Mouse (Mus musculus) spleen, adult 2 months (tissue): Measurements from ENCODE around the gene Bpifb5. TPM values are rescaled to one million over a fixed set of nuclear protein-coding genes. Genes with fewer than 3 reads are reported as not detected.

Experiments used
- DNase-seq, 2 experiments: peaks; one replicate each; pipeline versions ENCODE4 v3.0.0 to v3.0.0-alpha.2; 2012 to 2021; ENCODE audit warnings: low spot score in 2 of 2, low read depth in 1 of 2
- H3K27ac ChIP-seq: fragments of 200-500 bp; 2 replicates; pipeline ENCODE4 v1.5.1; 2012; ENCODE audit warnings: low read length, inconsistent platforms; ENCODE audit not compliant: insufficient read depth
- H3K27me3 ChIP-seq: fragments of 200-500 bp; 2 replicates; pipeline ENCODE4 v1.6.1; 2012; ENCODE audit warnings: mild to moderate bottlenecking, moderate library complexity, low read length, inconsistent platforms; ENCODE audit not compliant: control insufficient read depth, insufficient read depth
- H3K36me3 ChIP-seq: fragments of 200-500 bp; 2 replicates; pipeline ENCODE4 v1.6.1; 2012; ENCODE audit warnings: mild to moderate bottlenecking, low read length, inconsistent platforms; ENCODE audit not compliant: control insufficient read depth, insufficient read depth
- H3K4me1 ChIP-seq: fragments of 200-500 bp; 2 replicates; pipeline ENCODE4 v1.6.1; 2011; ENCODE audit warnings: inconsistent platforms; ENCODE audit not compliant: control insufficient read depth, insufficient read depth, insufficient read length
- H3K4me3 ChIP-seq: fragments of 200-500 bp; 2 replicates; pipeline ENCODE4 v1.5.1; 2011; ENCODE audit warnings: mild to moderate bottlenecking, inconsistent platforms; ENCODE audit not compliant: insufficient read depth, insufficient read length; ENCODE audit errors: extremely low read depth
- CTCF ChIP-seq: fragments of 200-500 bp; IDR thresholded peaks from 2 replicates; pipeline ENCODE4 v1.5.1; 2011; ENCODE audit warnings: mild to moderate bottlenecking, inconsistent platforms; ENCODE audit not compliant: insufficient read depth, insufficient read length, insufficient replicate concordance; ENCODE audit errors: extremely low read depth
- POLR2A ChIP-seq: fragments of 200-500 bp; IDR thresholded peaks from 2 replicates; pipeline ENCODE4 v1.6.1; 2011; ENCODE audit warnings: low read depth, low read length, inconsistent platforms
- WGBS: fragments of 180-500 bp; shearing (Covaris S2); methylation state at CpG from one replicate; pipeline ENCODE4 v1.1.7; 2018; 5-methylcytosine and 5-hydroxymethylcytosine counted together
- polyA plus RNA-seq: library from polyadenylated mRNA; depleted of rRNA; stranded (reverse); fragments of >200 nt; gene quantifications from 2 replicates; pipeline ENCODE4 v1.2.3, GENCODE M21; 2012

Gene Bpifb5
- polyA plus RNA-seq, 1 experiment, result 0.06 TPM

DNA sequence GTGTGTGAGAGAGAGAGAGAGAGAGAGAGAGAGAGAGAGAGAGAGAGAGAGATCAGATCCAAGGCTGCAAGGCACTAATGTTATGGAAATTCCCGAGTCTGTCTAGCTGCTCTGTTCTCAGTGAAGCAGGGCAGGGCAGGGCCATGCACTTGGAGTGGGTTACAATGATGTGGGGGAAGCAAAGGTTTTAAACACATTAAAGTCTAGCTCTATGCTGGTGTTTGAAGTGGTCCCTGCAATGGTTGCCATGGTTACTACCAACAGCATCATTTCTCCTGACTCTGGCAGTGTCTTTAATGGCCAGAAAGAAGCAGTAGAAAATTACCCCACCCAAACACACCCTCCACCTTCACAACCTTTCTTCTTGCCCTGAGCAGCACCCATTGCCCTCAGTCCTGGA lies 12.4 kb upstream of the Bpifb5 start:
- 56% methylated on average over 1 of the region's 1 CpGs for WGBS
- Histone ChIP-seq H3K4me1 (no peaks in the 10 kb centered on the region), H3K4me3 (no peak overlapping the region), H3K27me3 (no peaks in the 10 kb centered on the region), H3K27ac (no peak overlapping the region), H3K36me3 (no peaks in the 10 kb centered on the region)
- TF ChIP-seq CTCF (no peak), POLR2A (no peak)
- no peak for DNase-seq

DNA sequence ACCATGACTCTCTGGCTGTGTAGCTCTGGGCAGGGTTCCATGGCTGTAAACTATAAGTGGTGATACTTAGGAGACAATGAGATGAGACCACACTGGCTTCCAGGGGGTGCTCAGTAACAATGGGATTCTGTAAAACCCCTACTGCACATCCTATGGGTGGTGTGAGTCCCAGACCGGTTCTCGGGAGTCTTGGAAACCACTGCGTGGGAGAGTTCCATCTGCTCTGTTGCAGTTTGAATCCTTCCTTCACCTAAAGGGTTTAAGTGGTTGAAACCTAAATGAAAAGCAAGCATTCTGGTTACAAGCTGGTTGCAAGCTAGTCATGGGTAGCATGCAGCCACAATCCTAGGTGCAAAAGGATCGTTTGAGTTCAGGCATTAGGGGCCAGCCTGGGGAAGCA lies 11.7 kb upstream of the Bpifb5 start:
- no peak for DNase-seq
- no peaks in the 10 kb centered on the region for H3K36me3 ChIP-seq
- H3K27me3 ChIP-seq, result no peaks in the 10 kb centered on the region
- no peaks in the 10 kb centered on the region for H3K4me1 ChIP-seq
- WGBS, result 85% methylated on average over 4 of the region's 4 CpGs
- no peak for TF ChIP-seq POLR2A
- H3K27ac ChIP-seq, result no peak overlapping the region
- no peak overlapping the region for H3K4me3 ChIP-seq

DNA sequence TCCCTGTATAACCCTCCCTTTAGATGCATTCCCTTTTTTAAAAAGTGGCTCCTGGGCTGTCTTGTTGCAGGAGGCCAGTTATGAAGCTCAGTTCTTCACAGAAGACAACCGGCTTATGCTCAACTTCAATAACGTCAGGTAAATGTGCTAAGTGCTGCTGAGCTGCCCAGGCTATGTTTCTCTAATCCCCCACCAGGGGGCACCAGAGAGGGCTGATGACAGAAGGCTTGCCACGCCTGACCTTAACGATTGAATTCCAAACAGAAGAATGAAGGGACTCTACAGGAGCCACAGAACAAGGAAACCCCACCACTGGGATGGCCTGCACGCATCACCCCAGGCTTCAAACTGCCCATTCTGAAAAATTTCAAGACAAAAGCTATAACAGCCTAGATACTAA lies 8.4 kb upstream of the Bpifb5 start:
- no peaks in the 10 kb centered on the region for H3K27me3 ChIP-seq
- peak; percentile 66; the same call in 1 of the 2 replicates for TF ChIP-seq CTCF
- TF ChIP-seq POLR2A, result no peak
- H3K36me3 ChIP-seq, result no peaks in the 10 kb centered on the region
- DNase-seq, result peak; percentile 2 to 40
- WGBS, result 8% methylated on average over 5 of the region's 5 CpGs
- no peak overlapping the region for H3K27ac ChIP-seq
- no peaks in the 10 kb centered on the region for H3K4me1 ChIP-seq
- no peak overlapping the region for H3K4me3 ChIP-seq

DNA sequence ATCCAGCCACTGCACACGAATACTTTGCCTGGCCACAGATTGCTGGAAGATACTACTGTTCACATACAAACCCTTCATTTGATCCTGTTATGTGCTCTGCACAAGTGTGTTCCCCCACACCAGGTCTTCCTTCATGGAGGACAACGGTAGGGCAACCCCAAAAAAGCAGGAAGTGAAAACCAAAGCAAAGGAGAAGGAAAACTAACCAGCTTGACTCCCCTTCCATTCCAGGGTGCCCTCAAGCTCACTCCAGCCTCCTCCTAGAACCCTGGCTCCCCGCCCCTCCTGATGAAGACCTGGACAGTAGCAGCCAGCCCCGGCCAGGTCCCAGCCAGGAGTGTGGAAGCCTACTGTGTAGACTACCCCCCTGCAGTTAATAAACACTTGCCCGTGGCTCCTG lies 3.6 kb upstream of the Bpifb5 start:
- no peak overlapping the region for H3K27ac ChIP-seq
- 61% methylated on average over 5 of the region's 5 CpGs for whole genome bisulfite sequencing
- no peaks in the 10 kb centered on the region for H3K27me3 ChIP-seq
- no peak for DNase-seq
- no peak for TF ChIP-seq CTCF
- no peak for TF ChIP-seq POLR2A
- H3K4me1 ChIP-seq, result no peaks in the 10 kb centered on the region
- no peaks in the 10 kb centered on the region for H3K36me3 ChIP-seq
- no peak overlapping the region for H3K4me3 ChIP-seq

DNA sequence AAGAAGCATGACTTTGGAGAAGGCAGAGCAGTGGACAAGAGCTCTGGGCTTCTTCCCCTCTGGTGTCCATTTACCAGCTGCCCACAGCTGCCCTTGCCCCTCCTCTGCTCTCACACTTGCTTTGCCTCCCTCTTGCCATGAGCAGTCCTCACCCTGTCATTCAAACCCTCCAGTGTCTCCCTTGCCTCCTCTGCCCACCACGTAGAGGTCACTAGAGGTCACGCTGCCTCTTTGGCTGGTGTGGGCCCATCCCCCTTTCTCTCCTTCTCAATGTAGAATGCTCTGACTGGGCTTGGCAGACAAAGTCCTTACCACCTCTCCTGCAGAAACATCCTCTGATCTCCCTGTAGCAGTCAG lies 353 bp downstream of the Bpifb5 start:
- Histone ChIP-seq H3K4me1 (no peaks in the 10 kb centered on the region), H3K4me3 (no peak overlapping the region), H3K36me3 (no peaks in the 10 kb centered on the region), H3K27ac (no peak overlapping the region), H3K27me3 (no peaks in the 10 kb centered on the region)
- 75% methylated on average over 2 of the region's 2 CpGs for WGBS
- TF ChIP-seq POLR2A (no peak), CTCF (no peak)
- no peak for DNase-seq

DNA sequence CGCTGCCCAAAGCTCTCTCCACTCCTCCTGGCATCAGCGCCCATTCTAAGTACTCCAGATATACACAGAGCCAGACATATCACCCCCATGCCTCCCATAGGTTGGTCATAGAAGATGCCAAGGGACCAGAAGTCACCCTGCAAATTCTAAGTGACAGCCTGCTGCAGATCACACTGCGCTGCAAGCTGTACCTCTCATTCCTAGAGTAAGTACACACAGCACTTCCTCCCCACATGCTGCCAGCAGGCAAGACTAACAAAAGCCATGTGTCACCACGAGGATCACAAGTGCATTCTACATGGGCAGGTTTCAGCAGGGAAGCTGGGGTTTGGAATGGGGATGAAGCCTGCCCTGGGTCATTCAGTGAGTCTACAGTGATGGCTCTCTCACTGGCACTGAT lies 3.4 kb downstream of the Bpifb5 start:
- DNase-seq, result no peak
- no peaks in the 10 kb centered on the region for H3K4me1 ChIP-seq
- no peaks in the 10 kb centered on the region for H3K36me3 ChIP-seq
- TF ChIP-seq CTCF, result no peak
- no peak for TF ChIP-seq POLR2A
- no peak overlapping the region for H3K27ac ChIP-seq
- H3K4me3 ChIP-seq, result no peak overlapping the region
- 71% methylated on average over 4 of the region's 4 CpGs for WGBS
- H3K27me3 ChIP-seq, result no peaks in the 10 kb centered on the region

DNA sequence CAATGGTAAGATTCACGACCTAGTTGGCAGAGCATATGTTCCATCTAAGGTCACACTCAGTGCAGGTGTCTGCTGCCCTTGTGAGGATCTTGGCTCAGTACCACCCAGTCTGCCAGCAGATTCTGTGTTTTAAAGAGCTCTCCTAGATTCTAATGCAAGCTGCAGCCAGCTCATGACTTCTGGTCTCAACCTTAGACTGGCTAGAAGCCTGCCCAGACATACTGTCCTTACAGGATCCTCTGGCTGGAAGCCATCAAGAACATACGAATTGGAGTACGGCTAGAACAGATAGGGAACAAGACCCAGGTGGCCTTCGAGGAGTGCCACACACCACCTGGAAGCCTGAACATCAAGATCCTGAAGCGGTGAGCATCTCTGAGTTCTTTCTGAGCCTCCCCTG lies 4.3 kb downstream of the Bpifb5 start:
- 94% methylated on average over 5 of the region's 5 CpGs for WGBS
- Histone ChIP-seq H3K4me3 (no peak overlapping the region), H3K36me3 (no peaks in the 10 kb centered on the region), H3K27me3 (no peaks in the 10 kb centered on the region), H3K4me1 (no peaks in the 10 kb centered on the region), H3K27ac (no peak overlapping the region)
- TF ChIP-seq CTCF, result no peak
- TF ChIP-seq POLR2A, result no peak
- DNase-seq, result no peak

DNA sequence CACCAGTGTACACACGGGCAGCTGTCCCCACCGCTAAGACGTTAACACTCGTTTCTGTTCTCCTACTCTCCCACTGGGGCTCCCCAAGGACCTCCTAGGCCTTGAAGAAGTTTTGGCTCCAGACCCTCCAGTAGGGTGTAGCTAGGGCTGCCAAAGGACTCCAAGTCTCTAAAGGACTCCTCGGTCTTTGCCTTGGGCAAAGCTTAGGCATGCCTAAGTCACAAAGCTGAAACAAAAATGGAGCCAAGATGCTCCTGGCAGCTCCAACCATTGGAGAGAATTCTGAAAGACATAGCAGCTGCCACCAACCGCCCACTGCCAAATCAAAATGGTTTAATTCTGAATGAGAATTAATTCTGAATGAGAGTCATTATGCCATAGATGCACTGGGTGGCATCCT lies 9.9 kb downstream of the Bpifb5 start:
- H3K27me3 ChIP-seq, result no peaks in the 10 kb centered on the region
- no peak for DNase-seq
- WGBS, result 94% methylated on average over 6 of the region's 6 CpGs
- H3K27ac ChIP-seq, result no peak overlapping the region
- no peaks in the 10 kb centered on the region for H3K36me3 ChIP-seq
- no peak overlapping the region for H3K4me3 ChIP-seq
- H3K4me1 ChIP-seq, result no peaks in the 10 kb centered on the region
- TF ChIP-seq POLR2A (no peak), CTCF (no peak)
